Mouse (Mus musculus) olfactory bulb, adult 2 months (tissue): ENCODE measurements at regions not wholly inside any gene's neighbourhood (a gene's known extent, or its start where the extent isn't known, plus 50 kb on each side); places are given as distances from the start of the nearest gene placed in this dataset.

Experiments
- CTCF ChIP-seq: fragments of 200-500 bp; IDR thresholded peaks from 2 replicates; pipeline ENCODE4 v1.5.1; 2012; ENCODE audit warnings: low read depth, mild to moderate bottlenecking, low read length, moderate library complexity; ENCODE audit not compliant: insufficient read depth
- POLR2A ChIP-seq: fragments of 200-500 bp; IDR thresholded peaks from 2 replicates; pipeline ENCODE4 v1.6.1; 2012; ENCODE audit warnings: mild to moderate bottlenecking, low read depth, low read length, moderate library complexity; ENCODE audit not compliant: insufficient read depth

DNA sequence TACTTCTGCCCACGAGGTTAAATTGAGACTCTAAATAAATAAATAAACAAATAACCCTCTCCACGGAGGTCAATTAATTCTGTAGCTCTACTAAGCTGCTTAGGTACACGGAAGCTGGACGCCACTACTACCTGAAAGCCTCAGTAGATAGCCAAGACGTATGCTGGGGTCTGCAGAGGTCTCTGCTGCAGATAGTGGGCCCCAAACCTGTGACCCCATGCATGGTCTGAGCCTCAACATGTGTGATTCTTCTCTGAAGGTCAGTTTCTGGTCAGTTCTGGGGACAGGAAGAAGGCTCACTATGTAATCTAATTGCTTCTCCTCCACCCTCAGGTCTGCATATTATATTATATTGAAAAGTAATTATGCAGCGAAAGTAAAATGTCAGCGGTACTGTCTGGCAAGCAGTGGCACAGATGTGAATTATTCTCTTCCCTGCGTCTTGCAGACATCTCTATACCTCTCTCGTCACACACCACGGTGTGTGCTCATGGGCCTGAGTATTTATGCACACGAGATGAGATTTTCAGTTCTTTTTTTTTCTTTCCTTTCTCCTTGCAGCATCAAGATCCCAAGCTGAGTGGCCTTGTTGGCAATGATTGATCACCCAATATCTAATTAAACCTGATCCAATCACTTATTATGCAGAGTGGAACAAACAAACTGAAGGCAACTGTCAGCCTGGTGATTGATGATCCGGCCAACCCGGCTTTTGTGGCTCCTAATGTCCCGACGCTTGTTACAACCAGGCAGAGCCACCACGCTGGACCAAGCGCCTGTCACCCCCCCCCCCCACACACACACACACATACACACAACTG, 267.5 kb upstream of the Irx4 start:
- TF ChIP-seq POLR2A (no peak), CTCF (no peak)
